Mouse (Mus musculus) retina, postnatal 1 day (tissue): ENCODE measurements around the gene Trib2.

ENCODE experiments used
- DNase-seq: peaks from one replicate; pipeline ENCODE4 v3.0.0-alpha.2; 2012

The Trib2 gene

DNA sequence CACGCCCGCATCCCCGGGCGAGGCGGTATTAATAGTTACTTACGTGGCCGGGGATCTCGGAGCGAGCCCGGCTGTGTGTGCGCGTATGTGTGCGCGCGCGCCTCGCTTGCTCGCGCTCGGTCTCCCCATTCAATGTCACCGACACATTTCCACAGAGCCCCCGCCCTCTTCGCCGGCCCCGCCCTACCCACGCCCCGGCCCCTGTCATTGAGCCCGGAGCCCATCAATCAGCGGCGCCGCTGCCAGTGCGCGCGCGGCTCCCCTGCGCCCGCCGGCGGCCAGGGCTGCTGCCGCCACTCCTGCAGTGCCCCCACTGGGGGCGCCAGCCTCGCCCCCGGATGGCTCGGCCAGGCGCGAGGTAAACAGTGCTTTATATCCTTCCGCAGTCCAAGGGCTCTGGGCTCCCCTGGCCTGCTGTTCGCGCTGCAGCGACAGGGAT is at the start of gene Trib2:
Gene Trib2, minus strand, starts transcription at position 183 of the 439 bp plus-strand sequence.
- peak; percentile 98 for DNase-seq

DNA sequence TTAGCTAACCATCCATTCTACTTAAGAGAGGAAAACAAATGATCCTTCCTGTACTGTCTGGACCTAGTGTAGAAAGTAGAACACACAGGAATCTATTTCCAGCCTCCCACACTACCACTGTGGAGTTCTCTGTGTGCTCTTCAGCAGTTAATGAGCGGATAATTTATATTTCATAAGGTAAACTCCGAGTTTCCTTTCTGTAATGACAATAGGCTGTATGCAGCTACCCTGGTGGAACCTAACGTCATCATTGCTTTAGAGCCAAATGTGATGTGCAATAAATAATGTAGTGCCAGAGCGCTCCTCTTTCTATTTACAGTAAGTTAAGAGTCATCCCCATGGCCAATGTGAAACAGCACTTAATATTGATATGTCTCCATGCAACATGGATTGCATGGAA is 41.3 kb upstream of the Trib2 start:
- DNase-seq, result peak; percentile 18

DNA sequence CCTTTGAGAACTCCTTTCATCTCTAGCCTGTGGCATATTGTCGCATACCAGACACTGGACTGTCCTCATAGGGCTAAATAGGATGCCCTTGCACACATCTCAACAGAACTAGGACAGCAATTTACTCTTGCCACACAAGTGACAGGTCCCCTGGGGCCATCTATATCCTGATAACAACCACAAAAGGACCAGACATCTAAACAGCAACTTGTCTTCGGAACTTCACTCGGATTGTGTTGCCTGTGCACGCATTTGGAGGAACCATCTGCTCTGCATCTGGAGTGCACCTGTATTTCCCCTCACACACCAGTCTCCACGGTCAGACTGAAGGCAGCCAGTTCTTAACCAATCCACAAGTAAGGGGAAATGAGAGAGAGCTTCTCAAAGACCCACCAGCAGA is 39.2 kb upstream of the Trib2 start:
- DNase-seq, result no peak

DNA sequence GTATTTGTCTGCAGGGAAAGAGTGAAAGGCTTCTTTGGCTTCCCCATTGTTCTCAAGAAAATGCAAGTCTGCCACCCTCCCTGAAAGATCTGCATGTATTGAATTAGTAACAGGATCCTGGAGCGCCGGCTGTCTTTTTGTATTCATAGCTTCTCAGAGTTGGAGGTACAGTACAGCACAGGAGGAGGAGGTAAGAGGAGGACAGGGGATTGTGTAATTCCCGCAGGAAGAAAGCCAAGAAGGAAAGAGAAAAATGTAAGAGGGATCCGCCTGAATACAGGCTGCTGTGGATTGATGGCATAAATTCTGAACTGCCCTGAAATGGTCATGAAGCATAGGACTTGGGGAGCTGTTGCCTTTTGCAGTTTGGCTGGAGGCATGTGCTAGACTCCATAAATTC is 36.1 kb upstream of the Trib2 start:
- no peak for DNase-seq

DNA sequence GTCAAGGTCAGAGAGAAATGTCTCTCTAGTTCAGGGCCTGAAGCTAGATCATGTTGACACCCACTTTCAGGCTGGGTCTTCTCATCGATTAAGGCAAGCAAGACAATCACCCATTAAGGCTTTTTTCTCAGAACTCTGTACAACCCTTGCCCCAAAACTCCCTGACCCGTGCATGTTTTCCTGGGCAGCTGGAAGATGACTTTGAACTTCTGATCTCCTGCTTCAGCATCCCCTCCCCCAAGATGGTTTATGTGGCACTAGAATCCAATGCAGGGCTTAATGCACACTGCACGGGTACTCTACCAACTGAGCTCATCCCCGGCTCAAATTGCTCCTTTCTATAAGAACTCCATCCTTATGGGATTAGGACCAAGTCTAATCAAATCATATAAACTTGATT is 35.3 kb upstream of the Trib2 start:
- no peak for DNase-seq

DNA sequence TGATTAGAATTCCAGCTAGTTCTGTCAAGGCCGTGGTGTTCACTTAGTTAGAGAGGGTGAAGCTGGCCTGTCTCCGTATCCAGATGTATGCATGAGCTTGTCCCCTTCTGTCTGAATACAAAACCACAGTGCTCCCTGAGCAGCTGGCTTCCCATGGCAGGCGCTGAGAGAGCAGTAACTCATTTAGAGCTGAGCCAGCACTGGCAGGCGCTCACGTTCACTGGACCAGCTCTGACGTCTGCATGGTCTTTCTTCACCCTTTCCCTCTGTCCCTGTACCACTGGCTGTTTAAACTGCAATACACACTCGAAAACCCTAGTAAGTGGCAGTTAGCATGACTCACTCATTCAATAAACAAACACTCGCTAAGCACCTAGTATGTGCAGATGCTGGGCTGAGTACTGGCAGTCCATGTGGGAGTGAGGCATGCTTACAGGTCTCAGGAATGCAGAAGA is 33.7 kb upstream of the Trib2 start:
- no peak for DNase-seq

DNA sequence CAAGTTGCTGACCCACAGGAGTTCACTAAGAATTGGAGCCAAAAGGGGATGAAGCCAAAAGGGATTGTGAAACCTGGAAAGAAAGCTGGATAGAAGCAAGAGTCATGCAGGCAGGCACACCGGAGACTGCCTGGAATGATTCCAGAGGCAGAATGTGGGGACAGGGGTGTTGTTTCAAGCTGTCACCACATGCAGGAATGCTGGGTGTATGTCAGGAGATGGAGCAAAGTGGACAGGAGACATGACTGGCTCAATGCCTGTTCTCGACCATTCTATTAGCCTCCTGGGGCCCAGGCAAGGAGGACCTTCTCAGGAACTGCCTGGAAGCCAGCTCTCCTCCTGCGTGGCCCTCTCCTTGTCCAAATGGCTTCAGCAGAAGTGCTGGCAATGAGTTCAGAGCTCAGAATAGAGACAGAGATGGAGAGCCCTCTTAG is 33.2 kb upstream of the Trib2 start:
- DNase-seq, result no peak

DNA sequence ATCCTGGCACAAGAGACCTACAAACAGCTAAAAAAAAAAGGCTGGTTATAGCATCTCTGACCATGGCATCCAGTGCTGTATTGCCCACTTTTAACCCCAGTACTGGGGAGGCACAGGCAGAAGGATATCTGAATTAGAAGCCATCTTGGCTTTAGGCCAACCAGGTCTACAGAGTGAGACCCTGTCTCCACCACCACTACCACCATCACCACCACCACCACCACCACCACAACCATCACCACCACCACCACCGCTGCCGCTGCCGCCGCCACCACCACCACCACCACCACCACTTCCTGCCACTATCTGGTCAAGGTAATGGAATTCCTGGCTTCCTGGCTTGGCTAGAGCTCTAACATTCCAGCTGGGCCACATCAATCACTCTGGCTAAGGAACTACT is 31.7 kb upstream of the Trib2 start:
- DNase-seq, result no peak

DNA sequence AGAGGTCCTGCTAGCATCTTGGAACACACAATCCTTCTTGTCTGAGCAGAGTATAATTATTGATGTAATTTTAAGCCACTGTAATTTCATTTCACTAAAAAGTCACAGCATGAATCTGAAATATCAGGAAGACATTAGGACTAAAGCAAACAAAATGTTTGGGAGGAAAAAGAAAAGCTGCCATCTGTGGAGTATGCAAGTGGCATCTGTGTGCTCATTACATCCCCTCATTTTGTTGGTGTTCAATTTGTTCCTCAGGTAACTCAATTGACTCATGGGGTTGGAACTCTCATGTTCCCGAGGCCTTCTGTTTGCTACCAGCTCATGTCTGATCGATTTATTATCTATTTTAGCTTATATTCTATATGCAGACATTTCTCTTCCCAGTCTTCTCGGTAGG is 28.0 kb upstream of the Trib2 start:
- DNase-seq, result no peak

DNA sequence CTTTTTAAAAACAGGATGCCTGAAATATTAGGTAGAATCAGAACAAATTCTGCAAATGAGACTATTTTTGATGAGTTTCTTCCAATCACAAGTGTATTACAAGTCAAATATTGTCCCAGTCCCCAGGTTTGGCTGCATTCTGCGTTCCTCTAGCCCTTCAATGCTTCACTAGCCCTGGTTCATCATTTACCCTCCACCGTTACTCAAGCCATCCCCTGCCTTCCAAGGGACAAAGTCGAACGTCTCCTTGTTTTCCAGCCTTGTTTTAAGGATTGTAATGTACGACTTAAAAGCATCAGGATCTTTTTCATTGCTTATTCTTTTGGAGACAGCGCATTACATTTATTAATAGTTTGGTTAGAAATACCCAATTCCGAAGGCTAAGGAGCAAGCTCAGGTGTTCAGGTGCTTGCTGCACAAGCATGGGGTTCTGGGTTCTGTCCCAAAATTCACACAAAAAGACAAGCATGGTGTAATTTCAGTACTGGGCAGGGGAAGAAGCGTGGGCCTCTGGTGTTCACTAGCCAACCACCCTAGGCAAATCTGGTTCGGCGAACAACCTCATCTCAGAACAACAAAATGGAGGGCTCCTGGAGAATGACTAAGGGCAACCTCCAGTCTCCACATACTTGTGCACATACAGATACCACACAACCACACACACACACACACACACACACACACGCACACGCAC is 24.3 kb upstream of the Trib2 start:
- no peak for DNase-seq

DNA sequence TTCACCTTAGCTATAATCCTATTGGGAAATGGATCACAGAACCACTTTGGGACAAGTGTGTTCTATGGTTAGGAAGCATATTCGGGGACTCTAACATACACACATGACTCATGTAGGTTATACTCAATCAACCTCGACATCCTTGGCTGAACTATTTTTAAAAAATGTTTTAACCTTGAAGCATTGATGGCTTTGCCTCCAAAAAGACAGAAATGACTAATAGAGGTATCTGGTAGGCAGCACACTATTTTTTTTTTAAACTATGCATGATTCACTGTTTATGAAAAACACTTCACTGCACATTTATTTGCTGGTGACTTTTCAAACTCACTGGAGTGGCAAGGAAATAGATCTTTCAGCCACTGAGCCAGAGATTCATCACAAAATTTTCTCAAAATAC is 21.5 kb upstream of the Trib2 start:
- DNase-seq, result no peak

DNA sequence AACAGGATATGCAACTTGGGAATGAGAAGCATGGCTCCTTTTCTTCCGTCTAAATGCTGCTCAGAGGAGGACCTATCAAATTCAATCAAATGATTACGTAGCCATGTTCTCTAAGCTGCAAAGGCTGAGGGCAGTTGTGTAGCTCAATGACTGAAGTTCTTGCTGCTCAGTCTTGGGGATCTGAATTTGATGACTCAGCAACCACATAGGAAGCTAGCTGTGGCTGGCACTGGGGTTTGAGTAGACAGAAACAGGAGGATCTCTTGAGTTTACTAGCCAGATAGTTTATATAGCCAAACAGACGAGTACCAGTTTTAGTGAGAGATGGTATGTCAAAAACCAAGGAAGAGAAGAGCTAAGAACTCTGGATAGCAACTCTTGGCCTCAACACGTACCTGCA is 20.8 kb upstream of the Trib2 start:
- no peak for DNase-seq

DNA sequence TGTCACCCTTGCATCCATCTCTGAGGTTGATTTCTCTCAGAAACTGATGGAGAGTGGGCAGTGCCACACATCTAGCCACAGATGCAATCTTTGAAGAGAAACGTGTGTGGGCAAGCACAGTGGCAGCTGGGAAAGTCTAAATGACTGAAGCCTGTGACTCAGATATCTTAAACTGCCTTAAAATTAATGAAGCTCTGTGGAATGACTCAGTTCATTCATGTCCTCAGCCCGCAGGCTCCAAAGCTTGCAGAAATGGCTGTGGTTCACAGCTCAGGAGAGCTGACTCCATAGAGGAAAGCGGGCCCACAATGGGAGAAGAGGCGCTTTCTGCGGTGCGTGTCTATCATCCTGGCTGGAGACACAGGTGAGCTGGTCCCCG is 15.9 kb upstream of the Trib2 start:
- DNase-seq, result no peak

DNA sequence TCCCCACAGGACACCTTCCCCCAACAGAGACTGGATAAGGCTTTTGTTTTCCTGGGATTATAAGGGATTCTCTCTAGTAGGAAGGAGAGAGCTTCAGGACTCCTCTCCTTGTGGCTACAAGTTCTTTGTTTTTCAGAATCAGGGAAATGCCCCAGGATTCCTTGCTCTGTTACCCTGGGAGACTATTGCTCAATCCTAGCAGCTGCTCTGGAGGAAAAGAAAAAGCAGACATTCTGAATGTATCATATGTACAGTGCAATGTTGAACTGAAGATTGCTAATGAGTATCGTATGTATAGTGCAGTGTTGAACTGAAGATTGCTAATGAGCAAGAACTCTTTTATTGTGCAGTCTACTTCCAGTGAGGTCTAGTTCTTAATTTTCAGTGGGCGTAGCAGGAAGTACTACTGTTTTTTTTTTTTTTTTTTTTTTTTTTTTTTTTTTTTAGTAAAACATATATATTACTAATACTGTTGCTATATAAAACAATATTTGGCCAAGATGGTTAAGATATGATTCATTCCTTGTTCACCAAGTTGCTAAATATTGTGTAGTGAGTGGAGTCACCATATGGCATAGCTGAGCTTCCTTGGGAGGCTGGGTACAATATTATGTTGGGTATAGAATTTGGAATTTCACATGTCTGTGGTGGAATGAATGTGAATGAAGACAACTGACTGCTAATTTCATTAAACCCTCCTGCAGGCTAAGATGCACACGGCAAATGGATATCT is 15.4 kb upstream of the Trib2 start:
- no peak for DNase-seq

DNA sequence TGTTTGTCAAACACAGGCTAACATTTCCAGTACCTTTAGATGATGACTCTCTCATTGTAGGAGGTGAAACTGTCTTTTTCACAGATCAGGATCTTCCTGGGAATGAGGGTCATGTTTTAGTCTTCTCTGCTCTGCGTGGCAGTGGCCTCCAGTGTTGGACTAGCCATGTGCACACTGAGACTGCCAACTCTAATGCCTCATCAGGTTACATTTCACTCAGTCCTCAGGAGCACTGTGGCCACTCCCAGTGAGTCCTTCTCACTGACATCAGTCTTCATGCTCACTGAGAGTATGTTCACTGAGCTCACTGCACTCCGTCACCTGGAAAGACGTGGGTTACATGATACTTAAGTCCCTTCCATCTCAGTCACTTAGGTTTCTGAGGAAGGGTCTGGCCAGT is 14.0 kb upstream of the Trib2 start:
- DNase-seq, result no peak

DNA sequence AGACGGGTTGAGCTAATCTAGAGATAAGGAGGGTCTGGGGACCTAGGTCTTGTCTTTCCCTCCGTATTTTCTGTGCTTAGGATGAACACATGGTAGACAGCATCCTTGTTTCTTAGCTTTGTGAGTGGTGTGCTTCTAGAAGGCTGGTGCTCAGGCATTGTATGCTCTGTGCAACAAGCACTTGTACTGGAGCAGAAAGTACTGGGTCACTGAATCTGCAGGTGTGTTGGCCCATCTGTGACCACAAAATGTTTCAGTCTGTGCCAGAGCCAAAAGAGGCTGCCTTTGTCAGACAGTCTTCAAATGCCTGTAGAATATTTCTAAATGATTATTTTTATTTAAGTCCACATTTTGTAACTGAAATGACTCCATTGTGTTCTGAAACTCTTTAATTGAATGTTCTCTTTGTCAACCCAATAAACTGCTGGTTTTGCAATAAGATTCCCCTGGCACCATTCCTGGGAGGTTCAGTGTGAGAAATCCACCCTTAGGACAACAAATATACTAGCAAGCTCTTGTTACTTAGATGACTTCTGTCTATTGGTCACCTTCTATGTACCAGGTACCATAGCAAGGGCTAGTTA is 12.2 kb upstream of the Trib2 start:
- DNase-seq, result no peak

DNA sequence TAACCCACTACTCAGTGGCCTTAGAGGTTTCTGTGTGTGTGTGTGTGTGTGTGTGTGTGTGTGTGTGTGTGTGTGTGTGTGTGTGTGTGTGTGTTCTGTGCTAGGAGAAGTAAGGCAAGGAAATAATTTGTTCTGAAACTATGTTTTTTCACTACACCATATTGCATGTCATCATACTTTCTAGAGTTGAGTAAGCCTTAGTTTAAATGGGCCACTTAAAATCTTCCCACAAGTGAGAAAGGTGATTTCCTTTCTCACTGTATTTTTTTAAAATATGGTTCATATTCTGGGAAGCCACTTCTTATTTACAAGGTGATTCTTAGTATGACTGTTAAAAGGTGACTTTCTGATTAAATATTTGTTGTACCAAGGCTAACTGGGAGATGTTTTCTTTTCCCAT is 4.3 kb upstream of the Trib2 start:
- no peak for DNase-seq

DNA sequence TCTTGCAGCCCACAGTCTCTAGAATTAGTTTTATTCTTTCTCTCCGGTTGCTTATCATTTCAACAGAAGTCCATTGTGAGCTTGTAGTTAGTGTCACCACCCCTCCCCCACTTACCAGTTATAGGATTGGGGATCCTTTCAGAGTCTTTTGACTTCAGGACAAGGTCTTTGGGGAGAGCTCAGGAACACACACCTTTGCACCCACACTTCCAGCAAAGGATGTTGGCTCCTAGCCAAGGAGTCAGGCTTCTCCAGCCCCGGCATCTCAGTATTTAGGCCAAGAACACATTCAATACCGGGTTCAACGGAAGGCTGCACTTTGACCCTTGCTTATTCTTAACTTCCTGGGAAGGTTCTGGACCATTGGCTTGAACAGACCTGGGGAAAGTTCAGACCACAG is 643 bp upstream of the Trib2 start:
- no peak for DNase-seq

DNA sequence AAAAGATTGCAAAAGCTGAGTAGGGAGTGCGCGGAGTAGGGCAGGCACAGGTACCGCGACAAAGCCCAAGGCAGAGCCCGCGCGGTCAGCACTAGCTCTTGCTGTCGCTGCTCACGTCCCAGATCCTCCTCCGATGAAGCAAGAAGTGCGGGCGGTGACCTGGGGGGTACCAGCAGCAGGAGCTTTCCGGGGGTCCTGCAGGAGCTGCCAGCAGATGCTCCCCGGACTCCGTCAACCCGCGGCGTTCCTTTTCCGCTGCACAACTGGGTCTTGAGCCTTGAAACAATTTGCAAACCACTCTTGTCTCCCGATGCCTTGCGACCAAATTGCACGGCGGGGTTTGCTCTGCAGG is 492 bp downstream of the Trib2 start:
- DNase-seq, result no peak

DNA sequence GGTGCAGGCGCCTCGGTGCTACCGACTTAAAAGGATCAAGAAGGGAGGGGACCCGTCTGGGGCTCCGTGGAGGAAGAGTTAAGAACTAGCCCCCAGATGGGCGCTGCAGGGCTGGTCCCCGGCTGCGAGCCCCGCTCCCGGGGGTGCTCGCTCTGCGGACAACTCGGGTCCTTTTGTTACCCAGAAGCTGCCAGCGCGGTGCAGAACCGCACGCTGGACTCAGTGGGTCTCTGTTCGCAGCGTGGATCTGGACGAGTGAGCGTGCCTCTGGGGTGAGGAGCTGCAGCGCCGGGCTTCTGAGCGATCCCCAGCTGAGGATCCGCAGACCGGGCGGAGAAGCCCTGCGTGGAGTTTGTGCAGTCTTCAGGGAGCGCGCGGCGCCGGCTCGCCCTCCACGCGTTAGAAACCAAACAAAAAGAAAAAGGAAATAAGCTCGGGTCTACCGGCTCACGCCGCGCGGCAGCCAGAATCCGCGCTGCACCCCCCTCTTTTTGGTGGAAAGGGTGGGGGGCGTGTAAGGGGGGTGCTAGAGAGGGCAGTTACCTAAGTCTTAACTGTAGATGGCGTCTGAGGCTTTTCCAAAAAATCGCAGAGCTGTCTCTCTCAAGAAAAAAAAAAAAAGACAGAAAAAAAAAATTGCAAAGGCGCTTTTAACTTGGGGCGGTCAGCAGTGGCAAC is 1.0 kb downstream of the Trib2 start:
- peak; percentile 93 for DNase-seq

DNA sequence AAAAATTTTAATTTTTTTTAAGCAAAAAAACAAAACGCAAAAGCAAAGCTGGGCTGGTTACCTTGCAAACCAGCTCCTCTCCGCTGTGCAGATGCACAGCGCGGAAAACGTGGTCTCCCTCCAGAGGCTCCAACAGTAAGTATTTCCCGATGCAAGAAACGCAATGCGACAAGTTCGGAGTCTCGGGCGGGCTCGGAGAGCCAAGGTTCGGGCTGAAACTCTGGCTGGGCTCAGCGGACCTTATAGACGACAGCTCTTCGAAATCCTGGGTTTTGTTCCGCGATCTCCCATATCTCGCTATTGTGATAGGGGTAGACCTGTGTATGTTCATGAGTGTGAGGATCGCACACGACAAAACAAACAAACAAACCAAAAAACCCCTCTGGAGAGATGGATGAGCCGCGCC is 1.5 kb downstream of the Trib2 start:
- no peak for DNase-seq

DNA sequence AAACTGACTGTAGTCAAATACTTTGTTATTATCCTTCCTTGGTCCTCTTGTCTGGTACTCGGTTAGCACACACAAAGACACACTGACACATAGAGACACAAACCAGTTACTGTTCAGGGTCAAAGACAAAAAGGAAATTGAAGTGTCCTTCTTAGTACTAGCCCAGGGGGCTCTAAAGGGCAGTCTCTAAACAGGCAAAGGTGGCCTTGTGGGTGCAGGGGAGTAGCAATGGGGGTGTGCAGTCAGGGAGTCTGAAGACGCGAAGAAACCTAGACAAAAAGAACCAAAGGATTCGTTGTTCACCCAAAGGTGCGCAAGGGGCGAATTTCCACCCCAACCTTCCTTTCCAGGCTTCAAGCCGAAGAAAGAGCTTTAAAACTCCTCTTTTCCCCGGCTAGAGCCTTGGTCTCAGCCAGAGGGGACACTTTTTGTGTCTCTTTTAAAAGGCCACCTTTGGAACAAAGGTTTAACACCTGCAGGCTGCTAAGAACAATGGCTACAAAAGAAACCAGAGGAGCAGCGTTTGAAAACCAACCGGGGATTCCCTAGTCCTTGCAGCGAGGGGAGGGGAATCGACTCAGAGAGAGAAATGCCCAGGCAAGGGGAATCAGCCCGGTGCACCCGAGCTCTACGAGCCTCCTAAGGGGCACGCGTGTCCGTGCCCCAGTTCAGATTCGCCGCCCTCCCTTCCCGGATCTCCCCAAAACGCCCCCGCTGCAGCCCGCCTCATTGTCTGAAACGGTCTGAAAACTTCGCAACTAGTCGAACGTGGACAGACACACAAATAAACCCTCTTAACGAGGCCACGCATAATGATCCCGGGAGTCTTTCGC is 2.3 kb downstream of the Trib2 start:
- DNase-seq, result peak; percentile 67

DNA sequence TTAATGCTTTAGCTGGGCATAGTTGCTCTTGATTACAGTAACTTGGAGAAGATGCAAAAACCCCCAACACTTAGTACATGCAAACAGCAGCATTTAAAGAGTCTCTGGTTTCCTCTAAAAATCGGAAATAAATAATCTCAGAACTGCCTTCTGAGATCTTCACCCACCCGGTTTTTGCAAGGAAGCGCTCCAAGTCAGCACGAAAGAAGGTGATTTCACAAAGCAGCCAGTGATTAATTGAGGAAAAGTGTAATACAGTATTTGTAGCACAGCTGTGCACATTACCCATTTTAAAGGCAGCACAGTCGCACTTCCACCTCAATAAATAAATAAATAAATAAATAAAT is 2.9 kb downstream of the Trib2 start:
- no peak for DNase-seq
